Mouse (Mus musculus) CH12.LX (cell line): ENCODE measurements at regions not wholly inside any gene's neighbourhood (a gene's known extent, or its start where the extent isn't known, plus 50 kb on each side); places are given as distances from the start of the nearest gene placed in this dataset.

Experiments used
- DNase-seq: peaks from one replicate; pipeline ENCODE4 v3.0.0-alpha.2; 2013; ENCODE audit errors: extremely low read depth
- H3K27ac ChIP-seq: 2 replicates; pipeline ENCODE4 v1.5.1; 2012; ENCODE audit warnings: low read depth, mild to moderate bottlenecking, control low read depth, moderate library complexity; ENCODE audit not compliant: insufficient read depth
- H3K27me3 ChIP-seq: replicated peaks from 2 replicates; pipeline ENCODE3; 2012; ENCODE audit warnings: inconsistent platforms
- H3K36me3 ChIP-seq, 2 experiments: replicated peaks in 1 of 2; 2 replicates each; pipeline versions ENCODE3 to v1.6.1; 2012; ENCODE audit warnings: inconsistent platforms in 1 of 2, low read length in 1 of 2, mild to moderate bottlenecking in 1 of 2, mixed read lengths in 1 of 2, moderate library complexity in 1 of 2; ENCODE audit not compliant: control insufficient read depth in 1 of 2, insufficient read depth in 1 of 2
- H3K4me1 ChIP-seq, 2 experiments: 2 replicates each; pipeline ENCODE4 v1.6.1; 2012; ENCODE audit warnings: inconsistent platforms in 1 of 2, moderate library complexity in 1 of 2; ENCODE audit not compliant: insufficient read depth in 2 of 2, control insufficient read depth in 1 of 2
- H3K4me2 ChIP-seq: 2 replicates; pipeline ENCODE4 v1.6.1; 2012; ENCODE audit warnings: low read depth, mild to moderate bottlenecking, control low read depth; ENCODE audit not compliant: poor library complexity, insufficient read depth, severe bottlenecking
- H3K4me3 ChIP-seq, 3 experiments: fragments of 150-350 bp in 1 of 3; sonication (generic) in 1 of 3; replicated peaks in 1 of 3; 2 replicates each; pipeline versions ENCODE3 to v1.5.1; 2011 to 2012; ENCODE audit warnings: low read depth in 2 of 3, low read length in 2 of 3, mild to moderate bottlenecking in 2 of 3, moderate library complexity in 2 of 3, control low read depth in 1 of 3, improper control_type of control experiment in 1 of 3, inconsistent platforms in 1 of 3, mixed read lengths in 1 of 3; ENCODE audit not compliant: poor library complexity in 1 of 3
- H3K79me2 ChIP-seq: replicated peaks from 2 replicates; pipeline ENCODE4 v1.6.1; 2012; ENCODE audit warnings: mild to moderate bottlenecking, moderate library complexity; ENCODE audit not compliant: control insufficient read depth, poor library complexity, insufficient read depth, severe bottlenecking; ENCODE audit errors: extremely low read depth
- H3K9ac ChIP-seq: 2 replicates; pipeline ENCODE4 v1.6.1; 2012; ENCODE audit warnings: low read depth, mild to moderate bottlenecking, control low read depth, moderate library complexity; ENCODE audit not compliant: insufficient read depth
- H3K9me3 ChIP-seq: replicated peaks from 2 replicates; pipeline ENCODE3; 2012; ENCODE audit warnings: low read length, inconsistent platforms, mixed read lengths
- CHD1 ChIP-seq: IDR thresholded peaks from 2 replicates; pipeline ENCODE4 v1.6.1; 2012; ENCODE audit warnings: low read depth, low read length, improper control_type of control experiment, inconsistent platforms
- CHD2 ChIP-seq: IDR thresholded peaks from 2 replicates; pipeline ENCODE4 v1.6.1; 2011; ENCODE audit warnings: low read length, improper control_type of control experiment
- CTCF ChIP-seq, 2 experiments: IDR thresholded peaks in 1 of 2; conservative IDR thresholded peaks in 1 of 2; 2 replicates each; pipeline ENCODE4 v1.5.1; 2011 to 2012; ENCODE audit warnings: low read depth in 2 of 2, low read length in 2 of 2, improper control_type of control experiment in 1 of 2, inconsistent platforms in 1 of 2, mild to moderate bottlenecking in 1 of 2, moderate library complexity in 1 of 2
- EP300 ChIP-seq: IDR thresholded peaks from 2 replicates; pipeline ENCODE4 v1.6.1; 2011; ENCODE audit warnings: low read length, improper control_type of control experiment
- GABPA ChIP-seq: IDR thresholded peaks from 2 replicates; pipeline ENCODE4 v1.6.1; 2012; ENCODE audit warnings: low read depth, low read length, improper control_type of control experiment, inconsistent platforms; ENCODE audit not compliant: insufficient replicate concordance
- HCFC1 ChIP-seq: IDR thresholded peaks from 2 replicates; pipeline ENCODE4 v1.6.1; 2012; ENCODE audit warnings: low read depth, mild to moderate bottlenecking, inconsistent platforms, low read length, improper control_type of control experiment
- IRF4 ChIP-seq: IDR thresholded peaks from 2 replicates; pipeline ENCODE4 v1.6.1; 2014; ENCODE audit warnings: low read depth, mild to moderate bottlenecking, inconsistent platforms, low read length, improper control_type of control experiment
- JUN ChIP-seq: IDR thresholded peaks from 2 replicates; pipeline ENCODE4 v1.6.1; 2011; ENCODE audit warnings: low read depth, mild to moderate bottlenecking, low read length, improper control_type of control experiment, moderate library complexity; ENCODE audit not compliant: insufficient read depth
- MAFK ChIP-seq: IDR thresholded peaks from 2 replicates; pipeline ENCODE4 v1.6.1; 2011; ENCODE audit warnings: low read length, improper control_type of control experiment; ENCODE audit not compliant: insufficient replicate concordance
- NELFE ChIP-seq: IDR thresholded peaks from 2 replicates; pipeline ENCODE4 v1.6.1; 2011; ENCODE audit warnings: low read depth, low read length, improper control_type of control experiment
- NRF1 ChIP-seq: IDR thresholded peaks from 2 replicates; pipeline ENCODE4 v1.6.1; 2014; ENCODE audit warnings: low read depth, mild to moderate bottlenecking, inconsistent platforms, low read length, improper control_type of control experiment, moderate library complexity
- POLR2AphosphoS2 ChIP-seq: IDR thresholded peaks from 2 replicates; pipeline ENCODE4 v1.6.1; 2011; ENCODE audit warnings: low read depth, low read length, improper control_type of control experiment
- RAD21 ChIP-seq: IDR thresholded peaks from 2 replicates; pipeline ENCODE4 v1.6.1; 2011; ENCODE audit warnings: low read depth, mild to moderate bottlenecking, low read length, improper control_type of control experiment, moderate library complexity
- SIN3A ChIP-seq: IDR thresholded peaks from 2 replicates; pipeline ENCODE4 v1.6.1; 2012; ENCODE audit warnings: low read length, improper control_type of control experiment, inconsistent platforms
- UBTF ChIP-seq: IDR thresholded peaks from 2 replicates; pipeline ENCODE4 v1.6.1; 2012; ENCODE audit warnings: low read depth, mild to moderate bottlenecking, inconsistent platforms, low read length, improper control_type of control experiment, moderate library complexity
- USF2 ChIP-seq: conservative IDR thresholded peaks from 2 replicates; pipeline ENCODE4 v1.6.1; 2011; ENCODE audit warnings: low read depth, low read length, improper control_type of control experiment
- ZKSCAN1 ChIP-seq: IDR thresholded peaks from 2 replicates; pipeline ENCODE4 v1.6.1; 2012; ENCODE audit warnings: low read depth, inconsistent platforms, low read length, improper control_type of control experiment, borderline replicate concordance
- ZNF384 ChIP-seq: IDR thresholded peaks from 2 replicates; pipeline ENCODE4 v1.6.1; 2012; ENCODE audit warnings: low read depth, low read length, improper control_type of control experiment, inconsistent platforms
- dilution Hi-C: fragments of 300-500 bp; cut with MboI; formaldehyde crosslinking; loops from 2 replicates; pipeline ENCODE4 v1.14.3; 2020; ENCODE audit warnings: low sequenced_read_pairs; ENCODE audit not compliant: extremely low pct_unique_long_range_greater_than_20kb, extremely low pct_ligation_motif_present
- in situ Hi-C: fragments of 300-500 bp; cut with MboI; formaldehyde crosslinking; loops from 3 replicates; pipeline ENCODE4 v1.14.3; 2019; ENCODE audit warnings: low sequenced_read_pairs, low pct_ligation_motif_present, low pct_unique_long_range_greater_than_20kb, mixed read lengths

DNA sequence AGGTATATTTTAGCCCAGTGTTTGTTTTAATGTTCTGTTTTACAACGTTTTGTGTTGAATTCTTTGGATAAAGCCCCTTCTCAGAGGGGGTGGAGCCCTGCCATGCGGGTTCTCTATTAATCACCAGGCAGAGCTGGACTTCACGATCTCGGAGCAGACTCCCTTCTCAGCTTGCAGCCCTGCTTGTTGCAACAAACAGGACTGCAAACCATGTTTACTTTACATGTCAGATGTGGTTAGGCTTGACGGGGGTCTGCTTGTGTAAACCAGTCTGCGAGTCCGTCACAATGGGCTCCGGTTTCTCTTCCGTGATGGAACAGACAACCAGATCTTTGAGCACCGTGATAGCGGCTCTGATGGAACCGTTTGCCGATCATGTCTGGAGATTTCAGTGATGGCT lies 517.6 kb downstream of the Kcnj2 start:
- Histone ChIP-seq H3K4me1 (no peaks in the 10 kb centered on the region), H3K9me3 (no peaks in the 10 kb centered on the region), H3K79me2 (no peaks in the 10 kb centered on the region), H3K4me2 (no peak overlapping the region), H3K27me3 (no peaks in the 10 kb centered on the region), H3K9ac (no peak overlapping the region), H3K27ac (no peak overlapping the region), H3K36me3 (no peaks in the 10 kb centered on the region), H3K4me3 (no peak overlapping the region)
- in situ Hi-C loops (no loop called here), dilution Hi-C loops (no loop called here)
- no peak for DNase-seq
- no peak for TF ChIP-seq NELFE
- no peak for TF ChIP-seq NRF1
- TF ChIP-seq RAD21, result no peak
- TF ChIP-seq EP300, result no peak
- TF ChIP-seq SIN3A, result no peak
- no peak for TF ChIP-seq CHD2
- no peak for TF ChIP-seq JUN
- no peak for TF ChIP-seq CTCF (conservative IDR thresholded peaks at IDR 0.05 in 1 of 2, IDR thresholded peaks at IDR 0.05 in 1 of 2; ENCODE audit: low read depth in 2 of 2, low read length in 2 of 2)
- TF ChIP-seq ZKSCAN1, result no peak
- no peak for TF ChIP-seq ZNF384
- TF ChIP-seq MAFK, result no peak
- TF ChIP-seq UBTF, result no peak
- TF ChIP-seq IRF4, result no peak
- TF ChIP-seq POLR2AphosphoS2, result no peak

DNA sequence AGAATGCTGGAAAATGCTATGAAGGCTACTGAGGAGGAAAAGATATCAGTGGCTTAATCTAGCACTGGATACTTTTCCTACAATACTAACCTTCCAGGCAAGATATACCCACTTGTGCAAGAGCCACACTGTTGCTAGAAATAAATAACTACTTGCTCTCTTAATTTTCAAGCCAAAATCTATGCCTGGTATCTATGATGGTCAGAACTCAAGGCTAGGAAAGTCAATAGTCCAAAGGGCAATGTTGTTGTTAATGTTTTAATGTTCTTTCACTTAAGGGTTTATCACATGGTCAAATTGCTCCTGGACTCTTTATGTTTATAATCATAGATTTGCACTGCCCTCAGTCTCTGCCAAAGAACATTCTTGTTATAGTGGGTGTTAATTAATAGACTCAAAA lies 533.5 kb downstream of the Kcnj2 start:
- no peaks in the 10 kb centered on the region for H3K36me3 ChIP-seq
- no peaks in the 10 kb centered on the region for H3K79me2 ChIP-seq
- no peak overlapping the region for H3K4me2 ChIP-seq
- dilution Hi-C loops (no loop called here), in situ Hi-C loops (no loop called here)
- H3K9me3 ChIP-seq, result no peaks in the 10 kb centered on the region
- H3K4me1 ChIP-seq, result no peaks in the 10 kb centered on the region
- H3K27ac ChIP-seq, result no peak overlapping the region
- no peak for DNase-seq
- no peak overlapping the region for H3K9ac ChIP-seq
- H3K27me3 ChIP-seq, result no peaks in the 10 kb centered on the region
- no peak overlapping the region for H3K4me3 ChIP-seq
- TF ChIP-seq JUN (no peak), SIN3A (no peak), CHD1 (no peak), USF2 (no peak), RAD21 (no peak), HCFC1 (no peak), CTCF (conservative IDR thresholded peaks at IDR 0.05 in 1 of 2, IDR thresholded peaks at IDR 0.05 in 1 of 2; ENCODE audit: low read depth in 2 of 2, low read length in 2 of 2) (no peak), GABPA (no peak)
